Mouse (Mus musculus) mouse embryonic stem cell (cell line): Measurements from ENCODE around the gene Plscr3.

Experiments used
- in situ Hi-C, 2 experiments: fragments of 300-500 bp; cut with MboI; formaldehyde crosslinking; loops; 1 replicate in 1 of 2; 3 replicates in 1 of 2; pipeline ENCODE4 v1.14.3; 2019 to 2020; ENCODE audit warnings: low sequenced_read_pairs in 2 of 2, low pct_unique_long_range_greater_than_20kb in 1 of 2, mixed read lengths in 1 of 2; ENCODE audit not compliant: unreplicated experiment in 1 of 2

Plscr3 gene

DNA sequence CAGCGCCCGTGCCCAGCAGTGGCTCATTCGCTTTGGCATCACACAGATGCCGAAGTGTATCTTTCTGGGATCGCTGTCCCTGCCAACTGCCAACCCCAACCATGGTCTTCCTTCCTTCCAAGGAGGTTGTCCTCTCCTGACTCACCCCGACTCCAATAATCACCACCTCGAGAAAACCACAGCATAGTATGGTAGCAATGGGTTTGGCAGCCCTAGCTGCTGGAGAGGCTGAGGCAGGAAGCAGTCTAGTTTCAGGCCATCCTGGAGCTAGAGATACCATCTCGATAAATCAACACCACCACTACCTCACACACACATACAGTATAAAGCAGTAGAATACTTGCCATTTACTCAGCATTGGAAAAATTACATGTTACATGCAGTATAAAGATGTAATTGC is 27.3 kb upstream of the Plscr3 start:
- in situ Hi-C loops, result loop anchor here in 1 of 2 experiments (10.0 kb wide), 1 partner anchor 56 kb away; the partner anchor contains the start of gene Tmem95

DNA sequence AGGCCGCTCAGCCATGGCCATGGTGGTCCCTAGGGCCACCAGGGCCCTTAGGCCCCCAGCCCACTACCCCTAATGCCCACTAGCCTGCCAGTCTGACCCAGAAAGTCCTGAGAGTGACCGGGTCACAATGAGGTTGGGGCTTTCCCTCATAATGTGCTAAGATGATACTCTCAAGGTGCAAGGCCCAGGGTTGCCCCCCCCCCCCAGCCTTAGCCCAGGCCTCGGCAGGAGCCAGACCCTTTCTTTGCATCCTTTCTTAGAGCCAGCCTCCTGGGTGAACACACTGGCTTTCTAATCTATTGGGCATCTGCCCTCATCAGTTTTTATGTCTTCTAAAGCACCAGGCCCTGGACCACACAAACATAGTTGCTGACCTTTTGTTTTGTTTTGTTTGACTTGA is 24.1 kb upstream of the Plscr3 start, which contains the start of gene Spem1:
Gene Spem1 (minus strand): TSS at position 101 of the 400 bp plus-strand sequence.
- in situ Hi-C loops, result no loop called here

DNA sequence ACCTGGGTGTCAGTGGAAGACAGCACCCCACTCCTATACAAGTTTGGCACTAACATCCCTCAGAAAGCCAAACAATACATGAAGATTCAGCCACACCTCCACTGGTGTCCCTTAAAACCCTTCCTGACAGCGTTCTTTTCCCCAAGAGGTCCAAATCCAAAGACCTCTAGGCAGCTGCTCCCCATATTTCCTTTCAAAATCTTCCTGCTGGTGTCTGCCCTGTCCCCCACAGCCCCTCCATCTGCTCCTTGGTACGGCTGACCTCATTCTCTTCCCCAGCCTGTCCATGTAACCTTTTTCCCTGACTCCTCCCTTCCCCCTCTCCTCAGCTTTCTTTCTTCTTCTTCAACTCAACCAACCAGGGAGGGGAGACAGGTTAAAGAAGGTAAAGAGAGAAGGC is 22.7 kb upstream of the Plscr3 start:
- in situ Hi-C loops, result no loop called here

DNA sequence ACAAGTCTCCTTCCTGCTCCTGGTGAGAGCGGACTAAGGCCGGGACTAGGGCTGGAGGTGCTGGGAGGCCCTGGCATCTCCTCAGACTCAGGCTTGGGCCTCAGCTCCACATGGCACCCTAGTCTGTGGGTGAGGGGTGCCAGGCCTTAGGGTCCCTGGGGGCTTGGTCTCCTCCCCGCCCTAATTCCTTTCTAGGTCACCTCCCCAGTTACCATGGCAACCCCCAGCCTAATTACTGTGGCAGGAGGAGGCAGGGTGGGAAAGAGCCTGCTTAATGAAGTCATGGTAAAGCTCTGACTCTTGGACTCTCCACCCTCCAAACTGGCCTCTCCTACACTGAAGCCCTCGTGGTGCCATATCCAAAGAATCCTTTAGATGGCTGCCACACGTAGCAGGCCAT is 17.3 kb upstream of the Plscr3 start:
- in situ Hi-C loops, result no loop called here

DNA sequence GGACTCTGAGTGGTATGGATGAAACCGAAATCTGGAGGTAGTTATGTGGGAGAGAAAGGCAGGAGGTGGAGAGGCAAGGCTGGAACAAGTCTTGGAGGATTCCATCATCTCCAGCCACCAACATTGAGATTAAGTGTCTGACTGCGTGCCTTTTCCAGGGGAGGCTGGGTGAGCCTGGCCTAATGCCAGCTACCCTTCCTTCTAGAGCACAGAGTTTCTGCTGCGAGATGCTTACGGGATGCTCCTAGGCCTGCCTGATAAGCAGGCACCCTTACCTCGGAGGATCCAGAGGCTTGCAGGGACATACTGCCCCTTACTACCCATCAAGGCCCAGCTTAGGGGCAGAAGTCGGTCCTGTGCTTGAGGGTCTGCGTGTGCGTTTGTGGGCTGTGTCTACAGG is 12.6 kb upstream of the Plscr3 start:
- in situ Hi-C loops, result no loop called here

DNA sequence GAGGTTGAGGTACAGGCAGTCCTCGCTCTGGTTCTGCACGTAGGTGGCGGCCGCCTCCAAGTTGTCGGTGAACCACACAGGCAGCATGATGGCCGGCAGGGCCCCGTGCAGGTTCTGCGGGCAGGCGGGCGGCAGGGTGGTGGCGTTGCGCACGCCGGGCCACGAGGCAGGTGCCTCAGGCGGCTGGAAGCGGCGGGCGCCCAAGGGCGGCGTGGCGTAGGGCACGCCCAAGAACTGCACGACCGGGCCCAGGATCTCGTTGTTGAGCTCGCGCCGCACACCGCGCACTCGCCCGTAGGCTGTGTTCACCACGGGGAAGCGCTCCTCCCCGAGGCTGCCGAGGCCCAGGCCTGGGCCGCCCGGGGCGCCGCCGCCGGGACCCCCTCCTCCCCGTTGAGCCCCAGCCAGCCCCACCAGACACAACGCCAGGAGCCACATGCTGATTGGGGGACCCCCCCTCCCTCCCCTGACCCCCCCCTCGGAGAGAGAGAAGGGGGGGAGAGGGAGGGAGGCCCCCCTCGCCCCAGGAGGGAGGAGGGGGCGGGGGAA is 12.1 kb upstream of the Plscr3 start:
- in situ Hi-C loops, result no loop called here

DNA sequence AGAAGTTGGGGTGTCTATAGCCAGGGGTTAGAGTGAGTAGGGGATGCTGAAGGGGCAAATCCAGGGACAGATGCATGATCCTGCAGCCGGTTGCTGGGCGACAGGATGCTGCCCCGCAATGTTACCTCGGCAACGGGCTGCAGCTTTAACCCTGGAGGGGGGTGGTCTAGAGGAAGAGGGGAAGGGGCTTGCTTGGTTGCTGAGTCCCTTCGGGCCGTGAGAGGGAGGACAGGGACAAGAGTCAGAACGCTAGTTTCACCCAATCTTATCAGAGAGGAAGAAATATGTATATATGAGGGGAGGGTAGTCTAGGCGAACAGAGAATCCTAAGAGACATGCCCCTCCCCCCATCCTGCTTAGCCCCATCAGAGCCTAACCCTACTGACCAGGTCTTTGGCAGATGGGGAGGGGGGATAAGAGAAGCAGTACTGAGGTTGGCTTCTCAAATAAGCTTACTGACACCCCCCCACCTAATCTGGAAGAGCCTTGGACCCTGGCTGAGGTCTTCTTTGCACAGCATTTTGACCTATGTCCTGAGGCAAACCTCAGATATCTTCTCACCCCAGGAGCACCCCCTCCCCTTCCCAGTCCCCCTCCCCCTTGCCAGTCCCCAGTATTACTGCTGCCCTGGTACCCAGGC is 10.7 kb upstream of the Plscr3 start:
- in situ Hi-C loops, result no loop called here

DNA sequence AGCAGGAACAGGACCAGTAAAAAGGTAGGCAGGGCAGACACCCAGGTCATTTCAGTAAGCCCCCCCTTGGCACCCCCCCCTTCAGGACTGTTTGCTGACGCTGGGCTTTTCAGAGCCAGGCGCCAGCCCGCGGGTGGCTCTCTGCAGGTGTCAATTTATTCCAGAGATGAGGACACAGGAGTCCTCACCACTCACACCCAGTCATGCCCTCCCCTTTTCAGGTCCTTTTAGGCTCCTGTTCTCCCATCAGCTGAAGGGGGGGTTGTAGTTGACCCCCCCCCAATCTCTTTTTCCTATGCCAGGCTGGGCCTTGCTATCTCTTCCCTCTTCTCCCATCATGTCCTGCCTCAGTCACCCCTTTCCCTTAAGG is 10.2 kb upstream of the Plscr3 start:
- in situ Hi-C loops, result no loop called here

DNA sequence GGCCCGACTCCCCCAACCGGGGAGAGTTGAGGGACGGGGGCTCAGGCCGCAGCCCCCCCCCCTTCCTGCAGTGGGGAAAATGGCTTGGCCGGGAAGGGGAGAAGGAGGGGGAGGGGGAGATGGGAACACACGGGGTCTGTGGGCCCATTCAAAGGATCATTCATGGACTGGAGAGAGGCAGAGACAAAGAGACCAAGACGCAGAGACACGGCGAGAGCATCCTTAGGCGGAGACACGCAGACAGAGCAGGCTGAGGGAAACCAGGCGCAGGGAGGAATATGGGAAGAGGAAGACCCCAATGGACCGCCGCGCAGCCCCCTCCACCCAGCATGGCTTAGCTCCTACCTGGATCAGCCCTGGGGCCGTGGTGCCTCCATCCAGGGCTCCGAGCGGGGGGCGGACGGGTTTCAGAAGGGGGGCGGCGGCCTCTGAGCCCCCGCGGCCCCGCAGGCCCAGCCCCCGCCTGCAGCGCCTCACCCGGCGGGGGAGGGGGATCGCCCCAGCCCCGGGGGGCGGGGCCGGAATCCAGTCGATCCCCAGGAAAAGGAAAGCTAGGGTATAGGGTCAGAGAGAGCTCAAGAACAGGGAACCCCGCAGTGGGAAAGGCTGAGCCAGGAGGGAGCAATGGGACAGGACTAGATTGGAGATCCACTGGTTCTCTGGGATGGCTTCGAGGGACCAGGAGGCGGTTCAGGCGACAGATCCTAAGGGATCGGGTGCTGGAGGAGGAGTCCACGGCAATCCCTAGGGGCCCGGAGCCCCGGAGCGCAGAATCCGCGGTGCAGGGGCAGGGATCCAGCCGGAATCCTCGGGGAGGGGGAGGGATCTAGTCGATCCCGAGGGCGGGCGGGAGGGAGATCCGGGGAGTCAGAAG is 9.2 kb upstream of the Plscr3 start:
- in situ Hi-C loops, result no loop called here

DNA sequence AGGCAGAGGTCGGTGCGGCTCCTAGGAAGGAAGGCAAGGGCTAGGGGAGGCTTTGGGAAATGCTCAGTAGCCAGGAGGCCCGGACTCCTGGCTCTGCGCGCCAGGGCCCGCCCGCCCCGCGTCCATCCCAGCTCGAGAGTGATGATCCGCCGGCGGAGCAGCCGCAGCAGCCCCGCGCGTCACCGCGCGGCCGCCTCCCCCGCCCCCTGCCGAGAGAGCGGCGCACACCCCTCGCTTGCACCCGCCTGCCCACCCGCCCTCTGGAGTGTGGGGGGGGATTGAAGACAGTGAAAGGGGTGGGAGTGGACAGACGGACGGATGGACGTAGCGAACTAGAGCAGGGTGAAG is 8.6 kb upstream of the Plscr3 start, which contains the start of gene Nlgn2:
Gene Nlgn2 (minus strand): TSS at position 181 of the 348 bp plus-strand sequence.
- in situ Hi-C loops, result no loop called here

DNA sequence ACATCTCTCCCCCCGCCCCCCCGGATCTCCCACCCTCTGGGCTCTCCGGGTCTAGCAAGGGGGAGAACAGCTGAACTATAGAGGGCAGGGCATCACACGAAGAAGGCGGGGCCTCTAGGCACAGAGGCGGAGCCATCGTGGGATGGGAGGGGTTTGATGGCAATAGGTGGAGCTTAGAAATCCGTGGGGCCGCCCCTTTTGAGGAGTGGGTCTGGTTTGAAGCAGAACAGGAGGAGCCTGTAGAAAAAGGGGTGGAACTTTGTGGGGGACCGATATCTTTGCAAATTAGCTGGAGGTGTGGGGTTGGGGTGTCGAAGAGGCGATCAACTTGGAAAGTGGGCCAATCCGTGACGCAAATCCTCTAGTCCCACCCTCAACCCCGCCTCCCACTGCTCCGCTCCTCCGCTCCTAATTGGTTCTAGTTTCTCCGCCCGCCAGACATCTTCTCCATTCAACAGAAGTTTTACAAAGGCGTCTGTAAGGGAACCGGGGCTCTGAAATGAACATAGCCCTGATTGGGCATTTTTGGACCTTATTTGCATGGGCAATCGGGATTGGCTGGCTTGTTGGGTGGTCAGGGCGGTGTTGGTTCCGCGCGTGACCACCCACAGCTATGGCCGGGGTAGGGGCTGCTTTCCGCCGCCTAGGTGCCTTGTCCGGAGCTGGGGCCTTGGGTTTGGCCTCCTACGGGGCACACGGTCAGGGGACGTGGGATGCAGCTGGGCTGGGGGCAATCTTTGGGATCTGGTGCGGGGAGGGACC is 8.0 kb upstream of the Plscr3 start, which contains the start of gene Tmem256:
Gene Tmem256 (plus strand): TSS at position 563 of the 762 bp plus-strand sequence.
- in situ Hi-C loops, result no loop called here

DNA sequence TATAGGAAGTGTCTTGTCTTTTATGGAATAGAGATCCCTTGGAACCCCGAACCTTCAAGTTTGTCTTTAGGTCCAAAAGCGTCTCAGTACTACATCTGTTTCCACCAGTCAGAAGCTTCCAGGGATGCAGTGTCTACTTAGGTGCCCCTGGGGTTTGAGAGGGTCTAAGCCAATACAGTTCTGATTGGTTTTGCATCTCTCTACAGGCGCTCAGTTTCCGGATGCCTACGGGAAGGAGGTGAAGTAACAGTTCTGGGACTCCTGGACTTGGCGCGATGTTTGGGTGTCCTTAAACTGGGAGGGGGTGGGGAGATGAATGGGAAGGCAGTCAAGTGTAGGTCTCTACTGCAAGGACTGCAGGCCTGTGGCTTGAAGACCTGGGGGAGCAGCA is 7.5 kb upstream of the Plscr3 start:
- in situ Hi-C loops, result no loop called here

DNA sequence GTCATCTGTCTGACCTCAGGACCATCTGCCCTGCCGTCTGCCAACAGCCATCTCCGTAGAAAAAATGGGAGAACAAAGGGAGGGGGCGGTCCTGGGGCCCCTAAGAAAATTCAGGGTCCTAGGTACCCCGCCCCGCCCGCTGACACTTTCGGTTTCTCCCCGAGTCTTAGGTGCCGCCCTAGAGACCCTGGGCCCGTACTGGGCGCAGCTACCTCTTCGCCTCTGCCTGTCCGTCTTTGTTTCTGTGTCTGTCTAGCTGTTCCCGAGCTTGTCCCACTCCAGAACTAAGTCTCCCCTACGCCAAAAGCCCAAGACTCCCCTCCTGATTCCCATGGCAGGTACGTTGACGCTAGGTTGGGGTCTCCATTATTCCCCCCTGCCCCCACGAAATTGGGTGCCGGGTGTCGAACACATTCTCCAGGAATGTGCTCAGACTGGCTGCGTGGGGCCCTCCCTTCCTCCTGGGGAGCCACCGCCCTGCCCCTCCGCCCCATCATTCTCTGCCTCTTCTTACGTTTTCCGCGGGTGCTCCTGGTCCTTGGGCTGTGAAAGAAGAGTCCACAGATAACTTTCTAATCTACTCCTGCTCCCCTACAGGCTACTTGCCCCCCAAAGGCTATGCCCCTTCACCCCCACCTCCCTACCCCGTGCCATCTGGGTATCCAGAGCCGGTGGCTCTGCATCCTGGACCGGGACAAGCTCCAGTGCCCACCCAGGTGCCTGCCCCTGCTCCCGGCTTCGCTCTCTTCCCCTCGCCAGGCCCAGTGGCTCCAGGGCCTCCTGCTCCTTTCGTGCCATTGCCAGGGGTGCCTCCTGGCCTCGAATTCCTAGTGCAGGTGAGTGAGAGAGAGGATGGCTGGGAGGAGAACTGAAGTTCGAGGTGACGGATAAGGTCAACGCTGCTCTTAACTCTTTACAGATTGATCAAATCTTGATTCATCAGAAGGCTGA is 837 bp downstream of the Plscr3 start:
- in situ Hi-C loops, result no loop called here

DNA sequence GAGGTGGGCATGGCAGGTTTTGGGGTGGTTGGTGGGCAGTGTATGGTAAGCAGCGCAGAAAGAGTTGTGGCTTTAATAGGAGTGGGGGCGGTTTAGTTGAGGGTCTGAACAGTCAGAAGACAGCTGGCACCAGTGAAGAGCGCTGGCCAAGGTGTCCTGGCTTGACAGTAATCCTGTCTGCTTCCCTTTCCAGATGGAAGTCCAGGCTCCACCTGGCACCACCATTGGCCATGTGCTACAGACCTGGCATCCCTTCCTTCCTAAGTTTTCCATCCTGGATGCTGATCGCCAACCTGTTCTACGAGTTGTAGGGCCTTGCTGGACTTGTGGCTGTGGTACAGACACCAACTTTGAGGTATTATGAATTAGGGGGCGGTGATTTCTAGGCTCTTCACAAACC is 1.8 kb downstream of the Plscr3 start:
- in situ Hi-C loops, result no loop called here

DNA sequence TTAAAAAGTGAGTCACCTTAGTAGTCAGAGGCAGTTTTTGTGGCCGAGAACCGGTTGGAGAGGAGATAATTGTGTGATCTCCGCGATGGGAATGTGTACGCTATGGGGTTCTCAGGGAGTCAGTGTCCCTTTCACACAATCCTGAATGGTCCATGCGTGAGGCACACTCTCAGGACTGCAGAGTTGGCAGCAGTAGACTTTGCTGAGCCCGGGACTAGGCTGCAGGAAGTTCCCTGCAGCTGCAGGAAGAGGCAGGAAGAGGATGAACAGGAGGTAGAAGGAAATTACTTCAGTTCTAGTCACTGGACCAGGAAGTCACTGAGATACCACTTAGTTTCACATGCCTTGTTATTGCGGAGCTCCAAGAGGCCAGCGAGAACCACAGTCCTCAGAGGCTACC is 3.0 kb downstream of the Plscr3 start:
- in situ Hi-C loops, result no loop called here

DNA sequence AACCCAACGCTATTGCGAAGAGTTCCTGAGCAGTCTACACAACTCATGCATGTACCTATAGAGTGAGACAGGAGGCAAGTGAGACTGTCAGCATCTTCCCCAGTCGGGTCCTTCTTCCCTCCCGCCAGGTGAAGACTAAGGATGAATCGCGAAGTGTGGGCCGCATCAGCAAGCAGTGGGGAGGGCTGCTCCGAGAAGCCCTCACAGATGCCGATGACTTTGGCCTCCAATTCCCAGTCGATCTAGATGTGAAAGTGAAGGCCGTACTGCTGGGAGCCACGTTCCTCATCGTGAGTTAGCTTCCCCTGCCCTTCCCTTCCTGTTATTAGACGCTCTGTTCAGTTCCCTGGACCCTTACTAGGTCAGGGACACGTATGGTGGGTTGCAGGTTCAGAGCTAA is 3.7 kb downstream of the Plscr3 start:
- in situ Hi-C loops, result no loop called here

DNA sequence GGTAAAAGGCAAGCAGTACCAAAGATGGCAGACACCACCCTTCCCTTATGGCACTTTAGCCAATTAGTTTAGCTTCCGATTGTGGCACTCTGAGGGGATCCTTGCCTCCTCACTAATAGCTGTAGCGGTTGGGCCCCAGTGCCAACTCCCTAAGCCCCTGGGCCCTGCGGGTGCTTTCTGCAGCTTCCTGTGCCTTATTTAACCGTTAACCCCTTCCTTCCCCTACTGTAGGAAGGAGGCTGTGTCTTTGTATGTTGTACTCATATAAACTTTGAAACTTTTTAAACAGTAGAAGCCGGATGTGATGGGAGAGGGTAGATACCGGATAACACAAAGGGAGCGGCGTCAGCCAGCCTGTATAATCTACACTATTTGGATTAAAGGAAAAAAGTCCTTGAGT is 4.6 kb downstream of the Plscr3 start:
- in situ Hi-C loops, result no loop called here

DNA sequence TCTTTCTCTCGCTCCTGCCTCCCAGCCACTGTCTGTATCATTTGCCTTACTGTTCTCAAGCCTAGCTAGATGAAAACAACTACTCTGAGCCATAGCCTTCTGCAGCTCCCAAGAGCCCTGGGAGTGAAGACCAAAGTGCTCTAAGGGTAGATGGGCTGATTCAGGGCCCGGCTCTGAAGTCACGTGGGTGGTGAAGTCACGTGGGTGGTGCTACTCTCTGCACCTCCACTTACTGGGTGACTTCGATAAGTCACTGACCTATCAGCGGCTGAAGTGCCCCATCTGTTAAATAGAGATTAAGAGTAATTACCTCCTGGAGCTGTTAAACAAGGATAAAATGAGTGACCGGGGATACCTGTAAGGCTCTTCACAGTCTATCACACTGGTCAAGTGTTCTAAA is 7.8 kb downstream of the Plscr3 start:
- in situ Hi-C loops, result no loop called here
